Mouse (Mus musculus) stomach, embryonic 15.5 days (tissue): ENCODE data around the gene Speer4e. TPM values are rescaled to one million over a fixed set of nuclear protein-coding genes. Genes with fewer than 3 reads are reported as not detected.
"Not testable (repeated sequence)": the region's sequence is repeated elsewhere in the genome, so short reads cannot be mapped to it uniquely, and the experiment has no call there.

Experiments used
- ATAC-seq: fragments of 200-750 bp; cut with Nextera tagmentation; 2 replicates; pipeline ENCODE4 v1.8.0; 2017; ENCODE audit warnings: low read depth, moderate number of reproducible peaks, moderate TSS enrichment; ENCODE audit not compliant: insufficient read depth, low FRiP score
- H3K27ac ChIP-seq: fragments of 300-500 bp; sonication (generic); 2 replicates; pipeline ENCODE4 v1.5.1; 2015; ENCODE audit warnings: mild to moderate bottlenecking, inconsistent platforms
- H3K27me3 ChIP-seq: fragments of 300-500 bp; sonication (generic); replicated peaks from 2 replicates; pipeline ENCODE4 v1.6.1; 2015; ENCODE audit warnings: inconsistent platforms
- H3K36me3 ChIP-seq: fragments of 300-500 bp; sonication (generic); 2 replicates; pipeline ENCODE4 v1.6.1; 2015; ENCODE audit warnings: inconsistent platforms
- H3K4me1 ChIP-seq: fragments of 300-500 bp; sonication (generic); 2 replicates; pipeline ENCODE4 v1.6.1; 2015; ENCODE audit warnings: inconsistent platforms
- H3K4me2 ChIP-seq: fragments of 300-500 bp; sonication (generic); 2 replicates; pipeline ENCODE4 v1.6.1; 2015; ENCODE audit warnings: mild to moderate bottlenecking, inconsistent platforms
- H3K4me3 ChIP-seq: fragments of 300-500 bp; sonication (generic); replicated peaks from 2 replicates; pipeline ENCODE4 v1.5.1; 2015; ENCODE audit warnings: inconsistent platforms
- H3K9ac ChIP-seq: fragments of 300-500 bp; sonication (generic); 2 replicates; pipeline ENCODE4 v1.6.1; 2015; ENCODE audit warnings: inconsistent platforms
- H3K9me3 ChIP-seq: fragments of 300-500 bp; sonication (generic); 2 replicates; pipeline ENCODE4 v1.6.1; 2016; ENCODE audit warnings: inconsistent platforms
- WGBS: fragments of 180-500 bp; shearing (Covaris S2); methylation state at CpG from one replicate; pipeline ENCODE4 v1.1.7; 2015; 5-methylcytosine and 5-hydroxymethylcytosine counted together
- polyA plus RNA-seq: library from polyadenylated mRNA; unstranded; fragments of >200 nt; fragmentation: Nextera tagmentation; extraction: Ambion mirVana; gene quantifications from 2 replicates; pipeline ENCODE4 v1.2.1, GENCODE M21; 2015

Speer4e gene
- not detected in 2 replicates for polyA plus RNA-seq

DNA sequence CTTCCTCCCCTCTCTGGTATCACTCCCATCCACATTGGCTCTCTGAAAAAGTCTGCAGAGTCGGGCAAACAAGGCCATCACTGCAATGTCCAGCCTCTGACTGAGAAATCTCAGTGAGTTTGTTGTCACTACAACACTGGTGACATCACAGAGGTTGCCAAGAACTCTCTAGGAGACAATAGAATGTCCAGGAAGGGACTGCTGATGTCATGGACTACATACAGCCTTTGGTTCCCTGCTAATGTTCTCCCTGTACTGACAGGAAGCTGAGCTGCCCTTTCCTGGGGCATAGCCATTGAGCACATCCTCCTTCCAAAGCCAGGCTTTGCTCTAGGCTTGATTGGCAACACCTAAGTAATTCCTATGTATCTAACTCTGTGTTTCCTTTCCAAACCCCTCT, at the start of gene Speer4e:
Gene Speer4e, minus strand, starts transcription at position 101 of the 400 bp plus-strand sequence.
- not testable (repeated sequence) for H3K4me2 ChIP-seq, H3K9me3 ChIP-seq, ATAC-seq, H3K27ac ChIP-seq, H3K36me3 ChIP-seq, H3K4me3 ChIP-seq, H3K4me1 ChIP-seq, H3K27me3 ChIP-seq, H3K9ac ChIP-seq
- 42% methylated on average over 1 of the region's 1 CpGs for WGBS

- ATAC-seq: peak; percentile 66; the same call in 1 of the 2 replicates
- not testable (repeated sequence) for H3K27ac ChIP-seq
- 40% methylated on average over 6 of the region's 6 CpGs for whole genome bisulfite sequencing
These were observed 48.6 kb upstream of the Speer4e start for GRCm38 (mm10) chr5:14986649-14987387.

DNA sequence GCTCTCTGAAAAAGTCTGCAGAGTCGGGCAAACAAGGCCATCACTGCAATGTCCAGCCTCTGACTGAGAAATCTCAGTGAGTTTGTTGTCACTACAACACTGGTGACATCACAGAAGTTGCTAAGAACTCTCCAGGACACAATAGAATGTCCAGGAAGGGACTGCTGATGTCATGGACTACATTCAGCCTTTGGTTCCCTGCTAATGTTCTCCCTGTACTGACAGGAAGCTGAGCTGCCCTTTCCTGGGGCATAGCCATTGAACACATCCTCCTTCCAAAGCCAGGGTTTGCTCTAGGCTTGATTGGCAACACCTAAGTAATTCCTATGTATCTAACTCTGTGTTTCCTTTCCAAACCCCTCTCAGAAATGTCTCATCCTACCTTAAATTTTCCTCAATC, 40.6 kb upstream of the Speer4e start, which contains the start of gene Gm10354:
Gene Gm10354, minus strand, starts transcription at position 101 of the 400 bp plus-strand sequence.
- H3K36me3 ChIP-seq, ATAC-seq, H3K9me3 ChIP-seq, H3K4me3 ChIP-seq, H3K27ac ChIP-seq, H3K4me2 ChIP-seq, H3K4me1 ChIP-seq, H3K27me3 ChIP-seq, H3K9ac ChIP-seq: not testable (repeated sequence)
- WGBS: 24% methylated on average over 1 of the region's 1 CpGs

More at GRCm38 (mm10) chr5:14986649-14987387, 48.6 kb upstream of the Speer4e start:
- not testable (repeated sequence) for H3K4me1 ChIP-seq, H3K27me3 ChIP-seq, H3K4me3 ChIP-seq, H3K9me3 ChIP-seq, H3K9ac ChIP-seq, H3K36me3 ChIP-seq, H3K4me2 ChIP-seq

DNA sequence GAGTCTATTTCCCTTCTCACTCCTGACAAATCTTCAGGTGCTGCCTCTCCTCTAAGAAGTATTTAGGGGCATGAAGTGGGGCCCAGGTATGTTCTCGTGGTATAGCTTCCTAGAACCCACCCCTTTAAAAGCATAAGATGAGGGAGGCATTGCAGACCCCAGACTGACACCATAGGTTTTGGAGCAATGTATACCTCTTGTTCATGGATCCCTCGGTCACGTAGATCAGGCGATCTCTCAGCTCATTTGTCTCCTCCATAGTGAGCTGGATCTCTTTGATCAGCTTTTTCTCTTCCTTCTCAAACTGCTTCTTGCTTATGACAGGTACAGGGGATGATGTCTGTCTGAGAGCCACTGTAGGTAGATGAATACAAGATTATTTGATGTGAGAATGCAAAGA, 39.1 kb upstream of the Speer4e start:
- H3K9ac ChIP-seq, H3K4me1 ChIP-seq, H3K27me3 ChIP-seq, H3K4me3 ChIP-seq, ATAC-seq, H3K27ac ChIP-seq, H3K9me3 ChIP-seq, H3K4me2 ChIP-seq, H3K36me3 ChIP-seq: not testable (repeated sequence)
- WGBS: 71% methylated on average over 4 of the region's 4 CpGs

DNA sequence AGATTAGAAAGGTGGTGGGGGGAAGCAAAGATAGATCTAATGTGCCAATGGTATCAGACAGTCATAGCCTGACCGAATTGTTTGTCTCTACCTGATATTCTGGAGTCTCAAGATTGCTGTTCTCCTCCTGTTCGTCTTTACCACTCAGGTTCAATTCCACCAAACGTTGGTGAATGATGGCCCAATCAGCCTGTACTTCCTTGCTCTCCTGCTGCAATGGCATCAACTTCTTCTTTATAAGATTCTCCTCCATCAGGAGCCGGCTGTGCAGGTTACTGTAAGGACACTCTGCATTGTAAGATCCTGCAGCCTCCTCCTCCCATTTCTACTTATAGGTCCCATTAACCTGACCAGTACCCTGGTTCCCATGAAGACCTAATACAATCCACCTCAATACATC, 37.1 kb upstream of the Speer4e start:
- H3K27me3 ChIP-seq, H3K4me3 ChIP-seq, H3K9me3 ChIP-seq, H3K4me2 ChIP-seq, H3K9ac ChIP-seq, H3K4me1 ChIP-seq, H3K27ac ChIP-seq, ATAC-seq, H3K36me3 ChIP-seq: not testable (repeated sequence)
- 68% methylated on average over 4 of the region's 4 CpGs for WGBS

DNA sequence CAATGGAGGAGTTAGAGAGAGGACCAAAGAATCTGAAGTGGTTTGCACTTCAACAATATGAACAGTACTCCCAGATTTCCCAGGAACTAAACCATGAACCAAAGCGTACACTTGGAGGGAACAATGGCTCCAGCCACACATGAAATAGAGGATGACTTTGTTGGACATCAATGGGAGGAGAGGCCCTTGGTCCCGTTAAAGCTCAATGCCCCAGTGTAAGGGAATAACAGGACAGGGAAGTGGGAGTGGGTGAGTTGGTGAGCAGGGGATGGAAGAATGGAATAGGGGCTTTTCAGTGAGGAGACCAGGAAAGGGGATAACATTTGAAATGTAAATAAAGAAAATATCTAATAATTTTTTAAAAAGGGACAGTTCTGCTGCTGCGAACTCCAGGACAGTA, 34.6 kb upstream of the Speer4e start:
- H3K4me1 ChIP-seq, H3K27me3 ChIP-seq, H3K36me3 ChIP-seq, H3K4me2 ChIP-seq, H3K9me3 ChIP-seq, H3K27ac ChIP-seq, H3K9ac ChIP-seq, ATAC-seq, H3K4me3 ChIP-seq: not testable (repeated sequence)
- 75% methylated on average over 3 of the region's 3 CpGs for WGBS

DNA sequence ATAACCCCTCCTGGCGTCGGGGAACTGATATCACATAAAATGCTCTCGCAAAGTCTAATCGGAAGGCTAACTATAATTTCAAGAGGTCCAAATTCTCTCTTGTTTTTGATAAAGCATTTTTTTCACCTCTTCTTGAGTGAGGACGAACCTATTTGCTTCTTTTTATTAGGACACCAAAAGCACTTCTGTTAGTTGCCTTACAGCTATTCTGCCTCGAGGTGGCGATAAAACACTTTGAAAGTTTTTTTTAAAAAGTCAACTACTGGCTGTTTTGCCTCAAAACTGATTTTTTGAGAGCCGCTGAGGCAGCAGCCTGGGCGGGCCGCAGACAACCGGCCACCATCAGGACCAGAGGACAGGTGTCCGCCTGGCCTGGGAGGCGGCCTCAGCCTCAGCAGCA, 25.6 kb upstream of the Speer4e start:
- H3K27me3 ChIP-seq, H3K4me3 ChIP-seq, H3K9me3 ChIP-seq, H3K4me1 ChIP-seq, H3K36me3 ChIP-seq, H3K27ac ChIP-seq, H3K4me2 ChIP-seq, H3K9ac ChIP-seq, ATAC-seq: not testable (repeated sequence)
- 79% methylated on average over 13 of the region's 13 CpGs for WGBS

GRCm38 (mm10) chr5:14961502-14961901, 23.3 kb upstream of the Speer4e start:
- 79% methylated on average over 4 of the region's 4 CpGs for WGBS
- not testable (repeated sequence) for ATAC-seq

GRCm38 (mm10) chr5:14955928-14956706, 17.9 kb upstream of the Speer4e start:
- 0 out of 2 replicates have a peak, but pooled peaks have one; percentile 31 for ATAC-seq
- WGBS: 78% methylated on average over 1 of the region's 1 CpGs
- not testable (repeated sequence) for H3K4me2 ChIP-seq, H3K9me3 ChIP-seq, H3K9ac ChIP-seq, H3K27me3 ChIP-seq, H3K27ac ChIP-seq, H3K4me1 ChIP-seq, H3K36me3 ChIP-seq, H3K4me3 ChIP-seq

More at GRCm38 (mm10) chr5:14961502-14961901, 23.3 kb upstream of the Speer4e start:
- H3K9me3 ChIP-seq, H3K4me3 ChIP-seq, H3K4me1 ChIP-seq, H3K27me3 ChIP-seq, H3K9ac ChIP-seq, H3K4me2 ChIP-seq, H3K36me3 ChIP-seq, H3K27ac ChIP-seq: not testable (repeated sequence)

GRCm38 (mm10) chr5:14953587-14953986, 15.4 kb upstream of the Speer4e start:
- not testable (repeated sequence) for H3K27me3 ChIP-seq, H3K9me3 ChIP-seq, H3K9ac ChIP-seq, H3K4me1 ChIP-seq, H3K36me3 ChIP-seq, H3K4me2 ChIP-seq, ATAC-seq, H3K4me3 ChIP-seq, H3K27ac ChIP-seq

DNA sequence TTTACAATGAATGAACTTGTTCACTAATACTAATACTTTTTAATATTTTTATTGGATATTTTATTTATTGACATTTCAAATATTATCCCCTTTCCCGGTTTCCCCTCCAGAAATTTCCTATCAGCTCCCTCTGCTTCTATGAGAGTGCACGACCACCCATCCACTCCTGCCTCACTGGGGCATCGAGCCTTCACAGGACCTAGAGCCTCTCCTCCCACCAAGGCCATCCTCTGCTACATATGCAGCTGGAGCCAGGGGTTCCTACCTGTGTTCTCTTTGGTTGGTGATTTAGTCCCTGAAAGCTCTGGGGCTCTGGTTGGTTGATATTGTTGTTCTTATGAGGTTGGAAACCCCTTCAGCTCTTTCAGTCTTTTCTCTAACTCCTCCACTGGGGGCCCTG, 14.5 kb upstream of the Speer4e start:
- ATAC-seq, H3K27ac ChIP-seq, H3K4me2 ChIP-seq, H3K36me3 ChIP-seq, H3K4me1 ChIP-seq, H3K9me3 ChIP-seq, H3K9ac ChIP-seq, H3K27me3 ChIP-seq, H3K4me3 ChIP-seq: not testable (repeated sequence)
- 65% methylated on average over 3 of the region's 3 CpGs for WGBS

DNA sequence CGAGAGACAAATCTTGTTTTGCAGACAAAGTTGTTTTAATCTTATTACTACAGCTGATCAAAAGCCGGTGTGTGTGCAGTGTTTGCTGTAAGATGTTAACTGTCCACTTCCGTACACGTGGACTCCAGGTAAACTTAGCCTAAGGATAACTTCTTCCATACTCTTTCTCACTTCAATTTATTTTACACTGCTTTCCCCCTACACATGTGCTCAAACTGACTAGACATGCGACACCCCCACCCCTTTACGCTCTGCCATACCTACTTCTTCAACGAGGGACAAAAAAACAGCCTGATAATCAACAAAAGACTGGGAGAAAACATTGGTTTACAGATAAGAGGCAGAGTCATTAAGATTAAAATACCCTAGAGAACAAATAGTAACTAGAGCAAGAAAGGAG, 13.6 kb upstream of the Speer4e start:
- not testable (repeated sequence) for H3K4me1 ChIP-seq, H3K27me3 ChIP-seq, H3K9ac ChIP-seq, H3K4me3 ChIP-seq, H3K27ac ChIP-seq, H3K9me3 ChIP-seq, H3K4me2 ChIP-seq, H3K36me3 ChIP-seq
- peak; percentile 27; the same call in 1 of the 2 replicates for ATAC-seq
- 61% methylated on average over 7 of the region's 7 CpGs for WGBS
